Mouse (Mus musculus): ENCODE data around the gene Cd28. TPM values are rescaled to one million over a fixed set of nuclear protein-coding genes. Genes with fewer than 3 reads are reported as not detected.
"Not testable (repeated sequence)": the region's sequence is repeated elsewhere in the genome, so short reads cannot be mapped to it uniquely, and the experiment has no call there.

The Cd28 gene
- polyA plus RNA-seq, 1 experiment from 2014 or later = 0.16 TPM

DNA sequence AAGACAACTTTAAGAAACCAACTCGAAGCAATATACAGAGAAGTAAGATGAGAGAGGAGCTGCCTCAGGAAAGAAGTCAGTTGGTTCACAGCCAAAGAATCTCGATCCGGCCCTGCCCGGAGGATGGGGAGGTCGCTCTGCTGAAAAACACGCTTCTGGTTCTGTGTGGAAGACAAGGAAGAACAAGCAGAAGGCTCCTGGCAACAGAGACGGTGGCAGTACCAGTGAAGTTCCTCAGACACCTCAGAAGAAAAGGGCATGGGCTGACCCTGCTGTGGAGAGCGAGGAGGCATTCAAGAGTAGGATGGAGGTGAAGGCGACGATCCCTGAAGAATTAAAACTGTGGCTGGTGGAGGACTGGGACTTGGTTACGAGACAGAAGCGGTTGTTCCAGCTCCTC is 92.6 kb downstream of the Cd28 start:
- H3K27me3 ChIP-seq (ENCODE audit: insufficient read depth, low read length) = no peaks in the 10 kb centered on the region
- H3K36me3 ChIP-seq (ENCODE audit: insufficient read depth, low read length) = no peaks in the 10 kb centered on the region
- WGBS = 59% methylated on average over 12 of the region's 12 CpGs
- DNase-seq (ENCODE audit: low spot score) (peak; percentile 20), ATAC-seq (replicated peaks; ENCODE audit: low FRiP score, low read depth) (no peak)
- no peak overlapping the region for H3K27ac ChIP-seq
- no peak overlapping the region for H3K4me2 ChIP-seq (ENCODE audit: low read length)
- no peak overlapping the region for H3K9ac ChIP-seq (ENCODE audit: low read depth, low read length)
- H3K4me3 ChIP-seq (replicated peaks; ENCODE audit: low read depth, low read length) = no peak overlapping the region
- no peaks in the 10 kb centered on the region for H3K4me1 ChIP-seq (replicated peaks; ENCODE audit: insufficient read depth, low read length)
- no peak for TF ChIP-seq CTCF (IDR thresholded peaks at IDR 0.05; ENCODE audit: low read depth)
- H3K9me3 ChIP-seq (replicated peaks; ENCODE audit: low read length) = no peaks in the 10 kb centered on the region

DNA sequence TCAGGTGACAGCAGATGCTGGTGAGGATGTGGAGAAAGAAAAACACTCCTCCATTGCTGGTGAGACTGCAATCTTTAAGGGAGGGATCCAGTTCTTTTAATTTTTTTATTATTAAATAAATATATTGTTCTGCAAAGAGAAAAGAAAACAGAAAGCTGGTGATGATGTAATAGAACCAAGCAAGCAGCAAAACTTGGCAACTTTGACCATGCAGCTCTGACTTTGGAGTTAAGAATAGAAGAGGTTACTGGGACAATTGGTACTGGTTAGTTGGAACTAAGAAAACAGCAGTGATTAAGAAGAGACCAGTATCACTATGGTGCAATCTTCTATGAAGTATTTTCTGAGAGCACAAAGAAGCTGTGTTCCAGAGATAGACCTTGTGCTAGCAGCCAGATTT is 94.2 kb downstream of the Cd28 start:
- H3K9me3 ChIP-seq (replicated peaks; ENCODE audit: low read length) = no peaks in the 10 kb centered on the region
- no peak for TF ChIP-seq CTCF (IDR thresholded peaks at IDR 0.05; ENCODE audit: low read depth)
- no peak overlapping the region for H3K4me3 ChIP-seq (replicated peaks; ENCODE audit: low read depth, low read length)
- no peaks in the 10 kb centered on the region for H3K27me3 ChIP-seq (ENCODE audit: insufficient read depth, low read length)
- H3K4me2 ChIP-seq (ENCODE audit: low read length) = no peak overlapping the region
- ATAC-seq (replicated peaks; ENCODE audit: low FRiP score, low read depth) (no peak), DNase-seq (ENCODE audit: low spot score) (no peak)
- H3K4me1 ChIP-seq (replicated peaks; ENCODE audit: insufficient read depth, low read length) = no peaks in the 10 kb centered on the region
- no peak overlapping the region for H3K27ac ChIP-seq
- no peaks in the 10 kb centered on the region for H3K36me3 ChIP-seq (ENCODE audit: insufficient read depth, low read length)
- no peak overlapping the region for H3K9ac ChIP-seq (ENCODE audit: low read depth, low read length)

DNA sequence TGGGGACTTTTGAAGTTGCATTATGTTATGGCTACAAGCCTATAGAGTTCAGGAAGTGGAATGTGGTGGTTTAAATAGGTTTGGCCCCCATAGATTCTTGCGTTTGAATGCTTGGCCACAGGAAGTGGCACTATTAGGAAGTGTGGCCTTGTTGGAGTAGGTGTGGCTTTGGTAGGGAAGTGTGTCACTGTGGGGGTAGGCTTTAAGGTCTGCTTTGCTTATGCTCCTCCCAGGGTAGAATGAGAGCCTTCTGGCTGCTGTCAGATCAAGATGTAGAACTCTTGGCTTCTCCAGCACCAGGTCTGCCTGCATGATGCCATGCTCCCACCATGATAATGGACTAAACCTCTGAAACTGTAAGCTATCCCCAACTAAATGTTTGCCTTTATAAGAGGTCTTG is 95.4 kb downstream of the Cd28 start:
- Histone ChIP-seq H3K4me2 (ENCODE audit: low read length) (no peak overlapping the region), H3K27me3 (ENCODE audit: insufficient read depth, low read length) (no peaks in the 10 kb centered on the region), H3K36me3 (ENCODE audit: insufficient read depth, low read length) (no peaks in the 10 kb centered on the region), H3K9me3 (replicated peaks; ENCODE audit: low read length) (no peaks in the 10 kb centered on the region), H3K27ac (no peak overlapping the region), H3K4me1 (replicated peaks; ENCODE audit: insufficient read depth, low read length) (no peaks in the 10 kb centered on the region), H3K4me3 (replicated peaks; ENCODE audit: low read depth, low read length) (no peak overlapping the region), H3K9ac (ENCODE audit: low read depth, low read length) (no peak overlapping the region)
- no peak for TF ChIP-seq CTCF (IDR thresholded peaks at IDR 0.05; ENCODE audit: low read depth)
- WGBS = 81% methylated on average over 1 of the region's 1 CpGs
- ATAC-seq (replicated peaks; ENCODE audit: low FRiP score, low read depth) = no peak
- no peak for DNase-seq (ENCODE audit: low spot score)

DNA sequence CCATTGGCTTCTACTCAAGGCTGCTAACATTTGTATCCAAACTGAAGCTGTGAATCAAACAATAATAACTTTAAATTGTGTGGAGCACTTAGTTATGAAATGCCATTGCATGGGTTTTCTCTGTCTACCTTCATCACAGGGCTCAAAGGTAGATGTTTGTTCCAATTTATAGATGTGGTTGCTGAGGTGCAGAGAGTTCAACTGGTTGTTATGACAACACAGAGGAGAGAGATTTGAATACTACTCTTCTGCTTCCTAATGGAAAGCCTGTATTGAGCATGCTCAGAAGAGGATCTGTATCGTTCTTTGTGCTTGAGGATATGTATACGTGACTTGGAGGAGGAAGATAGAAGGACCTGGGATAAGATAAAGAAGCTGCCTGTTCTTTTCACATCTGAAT is 96.8 kb downstream of the Cd28 start:
- TF ChIP-seq CTCF (IDR thresholded peaks at IDR 0.05; ENCODE audit: low read depth) = no peak
- Histone ChIP-seq H3K4me1 (replicated peaks; ENCODE audit: insufficient read depth, low read length) (no peaks in the 10 kb centered on the region), H3K4me2 (ENCODE audit: low read length) (no peak overlapping the region), H3K36me3 (ENCODE audit: insufficient read depth, low read length) (no peaks in the 10 kb centered on the region), H3K9ac (ENCODE audit: low read depth, low read length) (no peak overlapping the region), H3K27me3 (ENCODE audit: insufficient read depth, low read length) (no peaks in the 10 kb centered on the region), H3K27ac (no peak overlapping the region), H3K4me3 (replicated peaks; ENCODE audit: low read depth, low read length) (no peak overlapping the region), H3K9me3 (replicated peaks; ENCODE audit: low read length) (no peaks in the 10 kb centered on the region)
- ATAC-seq (replicated peaks; ENCODE audit: low FRiP score, low read depth) (no peak), DNase-seq (ENCODE audit: low spot score) (no peak)
- WGBS = 88% methylated on average over 2 of the region's 2 CpGs

DNA sequence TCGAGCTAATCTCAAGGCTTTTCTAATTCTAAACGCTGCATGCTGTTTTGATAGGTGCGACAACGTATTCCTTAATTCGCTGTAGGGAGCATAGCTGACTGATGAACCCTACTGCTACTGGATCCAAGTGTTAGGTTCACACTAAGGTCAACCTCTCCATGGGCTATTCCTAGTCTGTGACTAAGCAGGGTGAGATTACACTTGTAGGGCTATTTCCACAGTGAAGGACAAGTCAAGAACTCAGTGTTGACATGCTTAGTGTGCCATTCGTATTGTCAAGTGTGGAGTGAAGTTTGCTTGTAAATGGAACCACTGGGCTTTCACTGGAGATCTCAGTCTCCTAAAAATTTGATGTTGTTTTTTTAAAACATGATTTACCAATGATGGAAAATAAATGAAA is 99.3 kb downstream of the Cd28 start:
- ATAC-seq (replicated peaks; ENCODE audit: low FRiP score, low read depth) (no peak), DNase-seq (ENCODE audit: low spot score) (no peak)
- Histone ChIP-seq H3K4me1 (replicated peaks; ENCODE audit: insufficient read depth, low read length) (no peaks in the 10 kb centered on the region), H3K4me2 (ENCODE audit: low read length) (no peak overlapping the region), H3K36me3 (ENCODE audit: insufficient read depth, low read length) (no peaks in the 10 kb centered on the region), H3K4me3 (replicated peaks; ENCODE audit: low read depth, low read length) (no peak overlapping the region), H3K27ac (no peak overlapping the region), H3K27me3 (ENCODE audit: insufficient read depth, low read length) (no peaks in the 10 kb centered on the region), H3K9ac (ENCODE audit: low read depth, low read length) (no peak overlapping the region), H3K9me3 (replicated peaks; ENCODE audit: low read length) (no peaks in the 10 kb centered on the region)
- TF ChIP-seq CTCF (IDR thresholded peaks at IDR 0.05; ENCODE audit: low read depth) = no peak
- WGBS = 93% methylated on average over 6 of the region's 6 CpGs

DNA sequence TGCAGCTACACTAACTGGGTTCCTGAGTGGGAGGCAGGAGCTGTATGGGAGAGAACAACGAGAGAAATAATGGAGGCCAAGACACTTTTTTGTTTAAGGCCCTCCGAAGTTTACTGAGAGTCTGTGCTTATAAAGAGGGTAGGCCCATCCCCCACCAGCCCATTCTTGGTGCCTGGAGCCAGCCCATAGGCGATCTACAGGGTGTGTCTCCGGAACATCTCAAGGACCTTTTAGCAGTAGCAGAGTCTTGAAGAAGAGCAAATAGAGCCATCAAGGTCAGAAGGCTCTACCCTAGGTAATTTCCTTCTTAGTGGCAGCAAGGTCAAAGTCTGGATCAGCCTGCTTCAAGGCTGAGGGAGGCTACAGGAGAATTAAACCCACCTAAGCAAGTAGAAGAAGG is 101.9 kb downstream of the Cd28 start:
- 75% methylated on average over 4 of the region's 4 CpGs for WGBS
- ATAC-seq (replicated peaks; ENCODE audit: low FRiP score, low read depth); H3K4me1 ChIP-seq (replicated peaks; ENCODE audit: insufficient read depth, low read length); H3K4me2 ChIP-seq (ENCODE audit: low read length); H3K36me3 ChIP-seq (ENCODE audit: insufficient read depth, low read length); H3K27ac ChIP-seq; H3K9me3 ChIP-seq (replicated peaks; ENCODE audit: low read length); H3K9ac ChIP-seq (ENCODE audit: low read depth, low read length); H3K27me3 ChIP-seq (ENCODE audit: insufficient read depth, low read length); H3K4me3 ChIP-seq (replicated peaks; ENCODE audit: low read depth, low read length); DNase-seq (ENCODE audit: low spot score): not testable (repeated sequence)

DNA sequence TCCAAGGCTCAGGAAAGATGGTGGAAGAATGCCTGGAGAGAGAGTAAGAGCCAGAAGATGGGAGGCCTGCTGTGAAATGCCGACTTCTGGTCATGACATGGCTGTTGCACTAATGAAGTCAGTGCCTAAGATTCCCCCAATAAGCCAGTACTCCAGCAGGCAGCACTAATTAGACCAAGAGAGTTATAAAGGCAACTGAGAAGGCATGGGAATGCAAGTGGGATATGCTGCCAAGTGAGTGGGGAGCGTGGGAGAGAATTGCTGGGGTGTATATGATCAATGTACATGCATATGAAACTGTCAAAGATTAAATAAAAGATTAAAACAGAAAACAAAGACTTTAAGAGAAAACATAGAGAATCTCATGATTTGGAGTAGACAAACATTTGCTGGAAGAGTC is 103.4 kb downstream of the Cd28 start:
- H3K36me3 ChIP-seq (ENCODE audit: insufficient read depth, low read length) = no peaks in the 10 kb centered on the region
- no peaks in the 10 kb centered on the region for H3K27me3 ChIP-seq (ENCODE audit: insufficient read depth, low read length)
- H3K9me3 ChIP-seq (replicated peaks; ENCODE audit: low read length) = no peaks in the 10 kb centered on the region
- 78% methylated on average over 2 of the region's 2 CpGs for WGBS
- H3K4me1 ChIP-seq (replicated peaks; ENCODE audit: insufficient read depth, low read length) = no peaks in the 10 kb centered on the region
- ATAC-seq (replicated peaks; ENCODE audit: low FRiP score, low read depth) (no peak), DNase-seq (ENCODE audit: low spot score) (no peak)
- H3K27ac ChIP-seq = no peak overlapping the region
- H3K4me2 ChIP-seq (ENCODE audit: low read length) = no peak overlapping the region
- no peak overlapping the region for H3K9ac ChIP-seq (ENCODE audit: low read depth, low read length)
- TF ChIP-seq CTCF (IDR thresholded peaks at IDR 0.05; ENCODE audit: low read depth) = no peak
- H3K4me3 ChIP-seq (replicated peaks; ENCODE audit: low read depth, low read length) = no peak overlapping the region
